Mouse (Mus musculus) kidney, postnatal 25 days (tissue): ENCODE measurements around the gene Itga11.
"Not testable (repeated sequence)": the region's sequence is repeated elsewhere in the genome, so short reads cannot be mapped to it uniquely, and the experiment has no call there.

Experiments
- DNase-seq, 2 experiments: peaks; one replicate each; pipeline ENCODE4 v3.0.0; 2021; ENCODE audit warnings: mixed read lengths in 2 of 2

Itga11 gene

DNA sequence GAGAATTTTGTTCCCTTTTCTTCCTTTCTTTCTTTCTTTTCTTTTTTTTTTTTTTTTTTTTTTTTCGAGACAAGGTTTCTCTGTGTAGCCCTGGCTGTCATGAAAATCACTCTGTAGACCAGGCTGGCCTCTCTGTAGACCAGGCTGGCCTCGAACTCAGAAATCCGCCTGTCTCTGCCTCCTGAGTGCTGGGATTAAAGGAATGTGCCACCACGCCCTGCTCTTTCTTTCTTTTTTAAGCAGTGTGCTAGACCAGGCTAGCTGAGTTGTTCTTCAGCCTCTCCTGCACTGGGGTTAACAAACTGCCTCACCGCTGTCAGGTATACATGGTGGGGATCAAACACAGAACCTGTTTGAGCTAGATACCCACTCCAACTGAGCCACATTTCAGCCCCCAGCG is 142.3 kb downstream of the Itga11 start:
- DNase-seq = not testable (repeated sequence)

DNA sequence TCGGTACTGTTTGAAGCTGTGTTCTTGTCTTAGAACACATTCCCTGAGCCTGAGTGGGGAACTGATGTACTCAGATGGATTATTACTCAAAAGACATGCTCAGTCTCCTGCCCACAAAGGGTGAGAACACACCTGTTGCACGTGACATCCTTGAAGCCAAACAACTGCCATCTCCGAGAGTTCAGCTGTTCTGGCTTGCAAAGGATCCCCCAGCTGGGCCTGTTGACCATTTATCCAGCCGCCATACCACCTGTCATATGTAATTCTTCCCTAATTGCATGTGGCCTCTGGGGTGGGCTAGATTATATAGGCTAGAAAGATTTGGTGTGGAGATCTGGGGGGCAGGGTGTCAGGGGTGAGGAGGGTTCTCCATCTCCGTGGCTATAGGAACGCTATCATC is 143.2 kb downstream of the Itga11 start:
- DNase-seq = peak in 1 of 2 experiments; percentile 13

DNA sequence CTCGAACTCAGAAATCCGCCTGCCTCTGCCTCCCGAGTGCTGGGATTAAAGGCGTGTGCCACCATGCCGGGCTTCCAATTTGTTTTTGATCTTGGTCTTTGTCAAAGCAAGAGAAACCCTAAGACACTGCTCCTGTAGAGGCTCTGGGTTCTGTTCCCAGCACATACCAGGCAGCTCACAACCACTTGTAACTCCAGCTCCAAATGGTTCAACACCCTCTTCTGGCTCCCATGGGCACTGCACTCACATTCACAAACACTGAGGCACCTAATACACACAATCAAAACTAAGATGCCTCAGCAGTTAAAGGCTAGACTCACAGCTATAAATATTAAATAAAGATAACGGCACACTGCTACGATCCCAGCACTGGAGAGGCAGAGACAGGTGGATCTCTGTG is 144.2 kb downstream of the Itga11 start:
- DNase-seq = peak in 1 of 2 experiments; percentile 15

DNA sequence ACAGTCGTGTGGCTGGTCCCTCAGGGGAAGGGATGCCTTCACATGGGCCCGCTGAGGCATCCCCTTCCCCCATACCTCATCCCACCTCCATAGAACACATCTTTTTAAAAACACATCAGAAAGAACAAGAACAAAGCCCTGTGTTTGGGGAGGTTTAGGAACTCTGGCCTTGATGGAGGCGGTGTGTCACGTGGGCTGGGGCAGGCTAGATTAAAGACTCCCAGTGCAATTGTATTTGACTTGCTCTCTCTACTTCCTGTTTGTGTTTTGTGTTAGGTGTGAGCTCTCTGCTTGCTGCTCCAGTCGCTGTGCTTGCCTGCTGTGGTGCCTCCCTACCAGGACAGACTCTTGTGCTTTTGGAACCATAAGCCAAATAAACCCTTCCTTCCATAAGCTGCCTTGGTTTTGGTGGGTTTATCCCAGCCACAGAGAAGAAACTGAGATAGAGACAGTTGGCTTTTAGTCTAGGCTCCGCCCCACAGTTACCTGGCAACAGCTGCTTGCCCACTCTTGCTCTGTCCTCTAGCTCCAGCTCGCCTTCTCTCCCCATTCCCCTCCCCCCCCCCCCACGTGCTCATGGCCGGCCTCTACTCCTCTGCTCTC is 148.3 kb downstream of the Itga11 start:
- peak in 1 of 2 experiments; percentile 34 for DNase-seq

DNA sequence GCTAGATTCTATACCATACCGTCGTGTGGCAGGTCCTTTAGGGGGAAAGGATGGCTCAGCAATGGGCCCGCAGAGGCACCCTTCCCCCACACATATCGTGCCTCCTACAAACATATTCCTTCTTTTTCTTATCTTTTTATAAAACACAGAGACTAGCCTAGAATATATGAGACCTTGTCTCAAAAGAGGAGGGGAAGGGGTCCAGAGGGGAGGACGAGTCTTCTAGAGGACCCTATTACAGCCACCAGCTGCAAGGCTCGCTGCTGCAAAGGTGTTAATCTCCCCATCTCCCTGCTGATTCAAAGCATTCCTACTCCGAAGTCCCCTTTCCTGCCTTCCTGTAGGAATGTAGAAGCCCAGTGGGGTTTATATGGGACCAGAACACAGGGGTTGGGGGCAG is 148.8 kb downstream of the Itga11 start:
- DNase-seq = peak in 1 of 2 experiments; percentile 11

DNA sequence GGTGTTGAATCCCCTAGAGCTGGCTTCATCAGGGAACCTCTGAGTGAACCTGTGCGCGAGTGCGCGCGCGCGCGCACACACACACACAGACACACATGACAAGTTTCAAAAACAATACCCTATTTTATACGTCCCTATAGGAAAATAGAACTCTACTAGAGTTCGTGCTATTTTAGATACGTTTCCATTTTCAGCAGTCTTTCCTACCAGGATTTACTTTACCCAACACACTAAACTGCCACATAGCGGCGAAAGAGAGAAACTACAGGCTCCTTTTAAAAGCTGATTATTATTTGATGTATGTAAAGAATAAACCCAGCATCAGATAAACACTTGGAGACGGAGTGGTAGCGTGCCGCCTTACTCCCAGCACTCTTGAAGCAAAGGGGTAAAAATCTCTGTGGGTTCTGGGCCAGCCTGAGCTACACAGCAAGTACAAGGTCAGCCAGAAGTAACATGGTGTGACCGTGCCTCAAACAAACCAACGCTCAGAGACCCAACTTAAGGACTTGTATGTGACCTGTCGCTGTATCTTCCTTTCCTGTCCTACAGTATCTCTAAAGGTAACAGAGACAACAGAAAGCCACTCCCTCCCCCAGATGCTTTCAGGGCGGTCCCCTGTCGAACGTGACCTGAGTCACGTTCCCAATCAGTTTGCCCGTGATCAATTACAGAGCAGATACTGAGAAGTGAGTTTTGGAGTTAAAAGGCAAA is 150.5 kb downstream of the Itga11 start:
- DNase-seq = peak in 1 of 2 experiments; percentile 46

DNA sequence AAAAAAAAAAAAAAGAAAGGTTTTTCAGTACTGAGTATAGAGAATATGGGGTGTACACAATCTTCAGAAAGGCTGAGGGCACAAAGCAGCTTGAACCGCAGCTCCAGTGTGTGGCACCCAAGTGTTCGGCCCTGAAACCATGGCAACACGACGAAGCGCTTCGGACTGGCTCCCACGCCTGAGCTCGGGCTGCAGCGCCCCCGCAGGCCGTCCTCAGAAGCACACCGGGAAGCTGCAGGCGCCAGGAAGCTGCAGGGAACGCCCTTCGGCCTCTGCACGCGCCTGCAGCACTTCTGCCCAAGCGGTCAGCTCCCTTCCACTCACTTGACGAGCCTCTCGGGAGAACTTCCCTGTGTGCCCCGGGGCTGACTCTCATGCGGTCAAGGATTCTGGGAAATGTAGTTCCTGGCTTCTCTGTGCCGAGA is 151.0 kb downstream of the Itga11 start:
- DNase-seq = peak; percentile 98 to 99

DNA sequence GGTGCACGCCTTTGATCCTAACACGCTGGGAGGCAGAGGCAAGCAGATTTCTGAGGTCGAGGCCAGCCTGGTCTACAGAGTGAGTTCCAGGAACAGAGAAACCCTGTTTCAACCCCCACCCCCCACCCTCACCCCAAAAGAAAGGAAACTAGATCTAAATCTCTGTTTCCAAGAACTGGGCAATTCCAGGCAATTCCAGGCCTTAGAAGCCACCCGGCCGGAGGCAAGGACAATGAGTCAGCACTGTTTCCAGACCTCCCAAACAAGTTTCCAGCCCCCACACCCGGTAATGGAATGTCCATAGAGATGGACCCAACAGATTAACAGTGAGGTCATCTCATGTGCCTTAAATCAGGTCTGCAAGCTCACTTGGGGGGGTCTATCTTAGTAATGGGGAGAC is 152.3 kb downstream of the Itga11 start:
- no peak for DNase-seq
